Mouse (Mus musculus): ENCODE data around the gene Zfyve1.

DNA sequence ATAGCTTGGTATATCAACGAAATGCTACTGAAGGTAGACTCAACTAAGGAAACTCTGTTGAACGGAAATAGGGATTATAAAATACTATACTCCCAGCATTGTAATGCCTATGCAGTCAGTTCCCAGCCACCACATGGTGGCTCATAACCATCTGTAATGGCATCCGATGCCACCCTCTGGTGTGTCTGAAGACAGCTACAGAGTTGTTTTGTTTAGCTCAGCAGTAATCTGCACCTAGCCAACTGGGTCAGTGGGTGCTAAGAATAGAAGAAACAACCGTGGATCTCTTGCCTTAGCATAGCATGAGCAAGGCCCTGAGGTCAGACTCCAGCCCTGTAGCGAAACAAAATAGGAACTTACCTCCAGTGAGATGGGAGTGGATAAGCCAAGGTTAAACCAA lies 72.7 kb downstream of the Zfyve1 start:
- TF ChIP-seq POLR2A (IDR thresholded peaks at IDR 0.05; ENCODE audit: insufficient read depth, low read length): no peak
- no peak for TF ChIP-seq CTCF (IDR thresholded peaks at IDR 0.05; ENCODE audit: low read depth, low read length)
